Mouse (Mus musculus): ENCODE data around the gene Atp2b4.

Atp2b4 gene

GRCm38 (mm10) chr1:133800948-133801393, at the start of gene Atp2b4:
Gene Atp2b4 (minus strand): TSS chr1:133801041.
- peak; percentile 95 to 96 for DNase-seq

- no peak for DNase-seq
Measured at GRCm38 (mm10) chr1:133844734-133845133, 43.9 kb upstream of the Atp2b4 start.

DNA sequence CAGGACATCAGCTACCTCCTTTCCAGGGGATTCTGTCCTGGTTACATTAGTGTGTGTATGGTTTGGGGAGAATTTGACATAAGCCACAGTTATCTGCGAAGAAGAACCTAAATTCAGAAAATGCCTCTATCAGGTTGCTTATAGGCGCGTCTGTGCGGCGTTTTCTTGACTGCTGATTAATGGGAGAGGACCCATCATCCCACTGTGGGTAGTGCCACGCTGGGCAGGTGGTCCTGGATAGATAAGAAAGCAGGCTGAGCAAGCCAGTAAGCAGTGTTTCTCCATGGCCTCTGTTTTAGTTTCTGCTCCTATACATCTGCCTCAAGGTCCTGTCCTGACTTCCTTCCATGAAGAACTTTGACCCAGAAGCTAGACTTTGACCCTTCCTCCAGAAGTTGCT, 43.1 kb upstream of the Atp2b4 start:
- DNase-seq, result no peak

GRCm38 (mm10) chr1:133843370-133843769, 42.5 kb upstream of the Atp2b4 start:
- peak in 1 of 2 experiments; percentile 46 for DNase-seq

- no peak for DNase-seq
Measured at GRCm38 (mm10) chr1:133842074-133842725, 41.4 kb upstream of the Atp2b4 start.

DNA sequence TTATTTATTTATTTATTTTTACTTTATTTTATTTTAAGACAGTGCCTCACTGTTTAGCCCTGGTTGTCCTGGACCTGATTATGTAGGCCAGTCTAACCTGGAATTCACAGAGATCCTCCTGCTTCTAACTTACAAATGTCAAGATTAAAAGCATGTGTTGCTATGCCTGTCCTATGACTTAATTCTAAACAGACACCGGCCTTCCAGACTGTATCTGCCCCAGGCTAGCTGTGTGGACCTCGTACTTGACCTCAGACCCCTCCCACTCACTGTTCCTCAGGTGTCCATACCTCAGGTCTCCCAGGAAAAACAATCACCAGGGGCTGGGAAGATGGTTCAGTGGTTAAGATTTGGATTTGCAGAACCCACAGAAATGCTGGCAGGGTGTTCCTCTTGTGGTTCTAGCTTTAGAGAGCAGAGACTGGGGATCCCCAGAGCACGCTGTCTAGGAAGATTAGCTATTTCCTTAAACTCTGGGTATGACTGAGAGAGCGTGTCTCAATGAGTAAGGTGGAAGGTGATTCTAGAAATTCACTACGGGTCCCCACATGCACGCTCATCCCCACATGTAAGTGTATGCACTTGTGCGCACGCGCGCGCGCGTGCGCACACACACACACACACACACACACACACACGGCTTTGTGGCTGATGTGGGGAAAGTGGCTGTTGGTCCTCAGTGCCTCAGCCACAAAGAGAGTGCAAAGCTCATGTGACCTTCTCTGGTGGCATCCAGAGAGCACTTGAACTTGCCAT, 40.5 kb upstream of the Atp2b4 start:
- DNase-seq, result no peak

DNA sequence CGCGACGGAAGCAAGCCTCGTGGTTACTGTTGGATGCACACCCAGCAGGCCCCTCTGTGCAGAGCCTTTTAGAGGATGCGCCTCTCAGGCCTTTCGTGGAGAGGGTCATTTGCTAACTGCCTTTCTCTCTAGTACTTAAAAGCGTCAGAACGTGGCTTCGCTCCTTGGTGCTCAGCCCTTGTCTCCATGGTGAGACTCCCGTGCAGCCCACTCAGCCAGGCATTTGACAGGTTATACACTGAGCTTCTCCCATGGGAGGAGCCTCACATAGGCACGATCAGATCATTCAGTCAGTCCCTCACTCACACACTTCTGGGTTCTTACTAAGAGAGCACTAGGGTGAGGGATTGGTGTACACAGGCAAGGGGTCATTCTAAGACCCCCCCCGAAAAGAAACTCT, 39.7 kb upstream of the Atp2b4 start:
- no peak for DNase-seq

- DNase-seq, result peak; percentile 32 to 45
Measured at GRCm38 (mm10) chr1:133834309-133834708, 33.5 kb upstream of the Atp2b4 start.

GRCm38 (mm10) chr1:133832781-133833180, 31.9 kb upstream of the Atp2b4 start:
- DNase-seq, result no peak

- DNase-seq, result no peak
Measured at GRCm38 (mm10) chr1:133826193-133826592, 25.4 kb upstream of the Atp2b4 start.

DNA sequence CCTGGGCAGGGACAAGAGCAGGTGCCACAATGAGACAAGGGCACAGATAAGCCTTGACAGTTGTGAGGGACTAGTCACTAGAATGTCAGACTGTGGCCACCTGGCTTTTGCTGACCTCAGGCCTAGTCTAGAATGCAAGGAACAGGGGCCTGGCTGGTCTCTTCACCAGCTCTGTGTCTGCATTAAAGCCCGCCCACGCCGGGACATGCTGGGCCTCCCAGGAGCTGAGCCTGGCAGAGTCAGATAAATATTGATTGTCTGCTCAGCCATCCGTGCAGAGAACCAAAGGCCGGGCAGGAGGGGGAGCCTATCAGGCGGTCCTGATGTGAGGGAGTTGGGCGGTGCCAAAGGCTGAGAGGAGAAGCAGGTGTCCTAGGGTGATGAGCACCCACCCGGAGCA, 24.7 kb upstream of the Atp2b4 start:
- DNase-seq, result no peak

- no peak for DNase-seq
Measured at GRCm38 (mm10) chr1:133825140-133825539, 24.3 kb upstream of the Atp2b4 start.

GRCm38 (mm10) chr1:133821144-133821543, 20.3 kb upstream of the Atp2b4 start:
- DNase-seq, result no peak

DNA sequence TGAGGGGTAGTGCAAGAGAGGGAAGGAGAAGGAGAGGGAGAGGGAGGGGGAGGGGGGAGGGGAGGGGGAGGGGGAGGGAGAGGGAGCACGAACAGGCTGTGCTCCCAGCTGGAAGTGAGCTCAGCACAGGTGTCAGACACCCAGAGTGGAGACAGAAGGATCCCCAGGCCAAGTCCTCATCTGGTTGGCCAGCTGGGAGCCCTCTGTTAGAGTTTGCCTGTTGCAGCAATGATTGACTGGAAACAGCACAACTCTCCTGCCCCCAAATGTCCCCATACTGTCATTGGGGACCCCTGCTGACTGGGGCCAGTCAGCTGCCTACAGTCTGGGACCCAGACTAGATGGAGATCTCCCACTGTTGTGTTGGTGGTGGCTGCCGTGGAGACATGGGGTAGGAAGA, 19.3 kb upstream of the Atp2b4 start:
- no peak for DNase-seq

DNA sequence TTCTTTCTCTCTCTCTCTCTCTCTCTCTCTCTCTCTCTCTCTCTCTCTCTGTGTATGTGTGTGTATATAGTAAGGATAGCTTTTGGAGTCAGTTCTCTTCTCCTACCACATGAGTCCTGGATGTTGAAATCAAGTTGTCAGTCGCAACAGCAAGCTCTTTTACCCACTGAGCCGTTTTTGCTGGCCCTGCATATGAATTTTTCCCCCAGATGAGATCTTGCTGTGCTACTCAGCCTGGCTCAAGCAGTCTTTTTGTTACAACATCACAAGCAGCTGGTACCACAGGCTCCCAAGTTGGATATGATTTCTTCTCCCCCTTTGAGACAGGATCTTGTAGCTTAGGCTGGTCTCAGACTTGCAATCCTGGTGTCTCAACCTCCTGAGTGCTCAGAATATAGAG, 17.7 kb upstream of the Atp2b4 start:
- no peak for DNase-seq

- DNase-seq, result no peak
Measured at GRCm38 (mm10) chr1:133815747-133816491, 15.1 kb upstream of the Atp2b4 start.

GRCm38 (mm10) chr1:133809376-133809775, 8.5 kb upstream of the Atp2b4 start:
- DNase-seq, result no peak

- DNase-seq, result no peak
Measured at GRCm38 (mm10) chr1:133808020-133808419, 7.2 kb upstream of the Atp2b4 start.

DNA sequence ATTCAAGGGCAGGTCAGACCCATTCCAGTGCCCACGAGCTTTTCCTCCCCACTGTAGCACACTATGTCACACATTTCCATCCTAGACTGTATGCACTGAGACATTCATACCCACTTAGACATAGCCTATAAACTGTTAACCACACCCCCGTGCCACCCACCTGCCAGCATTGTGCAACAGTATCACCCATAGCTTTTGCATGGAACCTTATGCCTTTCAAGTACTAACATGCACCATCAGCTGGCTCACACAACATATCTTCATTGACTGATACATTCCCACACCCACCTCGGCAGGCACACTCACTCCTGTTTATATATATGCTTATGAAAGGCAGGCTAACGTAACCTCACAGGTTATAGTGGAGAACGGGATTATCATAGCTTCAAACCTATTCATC, 902 bp upstream of the Atp2b4 start:
- DNase-seq, result no peak

DNA sequence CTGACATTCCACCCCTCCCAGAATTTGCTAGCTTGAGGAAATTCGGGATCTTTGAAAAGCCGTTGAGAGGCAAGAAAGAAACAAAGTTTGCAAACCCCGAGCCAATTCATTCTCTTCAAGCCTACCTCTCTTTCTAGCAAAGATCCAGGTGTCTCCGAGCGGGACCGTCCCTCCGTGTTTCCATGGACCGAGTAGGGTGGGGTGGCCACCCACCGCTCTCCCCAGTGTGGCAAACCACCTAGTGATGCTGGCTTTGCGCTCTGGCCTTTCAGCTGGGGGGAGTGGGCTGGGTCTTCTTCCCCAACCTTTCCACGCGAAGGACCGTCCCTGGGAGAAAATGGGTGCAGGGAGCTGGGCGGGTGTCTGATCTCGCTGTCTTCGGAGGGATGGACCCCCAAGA, 329 bp downstream of the Atp2b4 start:
- DNase-seq, result no peak

DNA sequence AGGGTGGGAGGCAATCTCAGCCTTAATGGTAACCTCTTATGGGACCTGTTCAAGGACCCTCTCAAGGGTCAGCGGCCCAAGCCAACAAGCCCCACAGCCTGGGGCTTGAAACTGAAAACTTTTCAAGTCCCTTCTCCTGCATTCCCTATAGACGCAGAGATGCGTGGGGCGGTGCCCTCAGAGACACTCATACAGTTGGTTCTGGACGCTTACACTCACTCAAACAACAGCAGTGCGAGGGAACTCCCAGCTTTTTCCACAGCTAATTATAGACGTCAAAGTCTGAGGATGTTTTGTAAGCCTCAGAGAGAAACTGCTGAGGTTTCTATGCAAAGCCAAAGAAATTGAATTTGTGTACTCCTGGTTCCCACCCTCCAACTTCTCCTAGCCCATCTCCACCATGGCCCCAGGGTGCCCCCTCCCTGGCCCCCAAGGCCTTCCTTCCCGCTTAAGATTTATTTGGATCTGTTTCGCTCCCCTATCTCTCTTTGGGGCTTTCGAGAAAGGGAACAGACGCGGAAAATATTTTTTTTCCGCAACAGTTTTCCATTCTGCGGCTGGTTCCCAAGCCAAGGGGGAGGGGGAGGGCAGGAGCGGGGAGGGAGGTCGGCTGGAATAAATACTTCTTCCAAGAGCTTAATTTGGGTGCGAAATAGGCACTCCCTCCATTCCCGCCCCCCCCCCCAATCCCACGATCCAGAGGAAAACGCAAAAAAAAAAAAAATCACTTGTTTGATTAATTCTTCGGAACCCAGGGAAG, 975 bp downstream of the Atp2b4 start:
- peak in 1 of 2 experiments; percentile 21 for DNase-seq

- no peak for DNase-seq
Measured at GRCm38 (mm10) chr1:133798821-133799415, 1.9 kb downstream of the Atp2b4 start.
